Mouse (Mus musculus) erythroblast, adult 5-6 weeks (primary cell): ENCODE data around the gene Olfr1270. TPM values are rescaled to one million over a fixed set of nuclear protein-coding genes. Genes with fewer than 3 reads are reported as not detected.
"Not testable (repeated sequence)": the region's sequence is repeated elsewhere in the genome, so short reads cannot be mapped to it uniquely, and the experiment has no call there.

Experiments
- ATAC-seq: replicated peaks from 2 replicates; pipeline ENCODE4 v1.8.0; 2016; ENCODE audit warnings: moderate number of reproducible peaks, mild to moderate bottlenecking, moderate TSS enrichment, inconsistent platforms; ENCODE audit not compliant: poor library complexity, low FRiP score, severe bottlenecking
- total RNA-seq, 2 experiments: library from RNA; stranded (forward) in 1 of 2; stranded (reverse) in 1 of 2; fragments of 150-400 nt in 1 of 2; fragments of 200-764, 138-1000 nt in 1 of 2; gene quantifications; 2 replicates each; pipeline versions ENCODE4 v1.2.3 to v1.2.4; 2015 to 2017; ENCODE audit warnings: low replicate concordance in 2 of 2

Gene Olfr1270
- not detected in 2 replicates for total RNA-seq (2015; ENCODE audit: low replicate concordance)
- total RNA-seq (2017; ENCODE audit: low replicate concordance), result not detected in 2 replicates

DNA sequence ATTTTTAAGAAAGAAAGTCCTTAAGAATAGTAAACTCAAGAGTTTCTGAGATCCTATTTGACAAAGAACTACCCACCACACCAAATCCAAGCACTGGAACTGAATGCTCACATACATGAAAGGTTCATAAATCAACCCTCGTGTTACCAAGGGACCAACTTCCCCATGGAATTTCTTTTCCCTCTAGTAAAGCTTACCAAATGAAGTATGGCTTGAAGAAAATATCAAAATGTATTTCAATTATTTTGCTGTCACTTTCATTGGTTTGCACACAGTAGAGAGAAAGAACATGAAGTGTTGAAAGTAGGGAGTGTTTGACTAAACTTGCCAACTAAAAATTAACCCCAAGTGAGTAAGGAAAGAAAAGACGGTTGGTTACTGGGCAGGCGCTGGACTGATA, at the start of gene Olfr1270:
Gene Olfr1270, minus strand, starts transcription at position 101 of the 400 bp plus-strand sequence.
- no peak for ATAC-seq

GRCm38 (mm10) chr2:90199606-90200005, 46.7 kb upstream of the Olfr1270 start:
- not testable (repeated sequence) for ATAC-seq

DNA sequence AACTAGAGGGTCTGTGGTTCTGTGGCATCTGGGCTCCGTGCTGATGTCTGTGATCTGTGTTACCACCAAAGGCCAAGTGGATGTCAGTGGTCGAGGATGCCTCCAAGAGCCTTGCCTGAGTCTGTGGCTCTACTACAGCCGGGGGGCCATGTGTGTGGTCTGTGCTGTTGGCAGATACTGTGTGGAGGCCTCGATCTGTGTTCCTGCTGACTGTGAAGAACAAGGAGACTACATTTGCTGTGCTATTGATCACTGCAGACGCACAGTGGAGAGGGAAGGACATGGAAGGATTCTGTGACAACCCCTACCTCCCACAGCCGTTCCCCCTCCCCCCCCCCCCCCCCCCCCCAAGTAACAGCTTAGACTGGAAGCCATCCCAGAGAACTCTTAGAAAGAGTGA, 42.4 kb upstream of the Olfr1270 start:
- ATAC-seq, result not testable (repeated sequence)

- ATAC-seq, result peak; percentile 88
These were observed 41.9 kb upstream of the Olfr1270 start for GRCm38 (mm10) chr2:90194750-90195149.

- ATAC-seq, result peak; percentile 81
These were observed 34.2 kb upstream of the Olfr1270 start for GRCm38 (mm10) chr2:90187082-90187481.

- ATAC-seq, result not testable (repeated sequence)
These were observed 33.2 kb upstream of the Olfr1270 start for GRCm38 (mm10) chr2:90186082-90186481.

DNA sequence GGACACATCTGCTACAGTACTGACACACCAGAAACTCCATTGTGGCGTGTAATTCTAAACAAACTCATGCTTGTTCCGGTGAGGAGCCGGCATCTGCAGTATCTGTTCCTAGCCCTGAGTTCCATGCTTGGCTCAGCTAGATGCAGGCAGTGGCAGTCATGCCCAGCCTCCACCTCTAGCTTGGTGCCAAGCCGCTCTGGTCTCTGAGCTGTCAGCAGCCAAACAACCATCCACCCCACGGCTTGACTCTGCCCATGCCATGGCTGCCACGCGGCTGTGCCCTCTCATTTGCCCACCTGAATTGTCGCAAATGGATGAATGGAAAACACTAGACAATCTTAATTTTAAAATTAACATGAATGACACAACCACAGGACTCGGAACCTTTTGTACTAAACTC, 1.0 kb upstream of the Olfr1270 start:
- ATAC-seq, result no peak

- no peak for ATAC-seq
These were observed 10.7 kb downstream of the Olfr1270 start, which contains the start of gene Olfr32 for GRCm38 (mm10) chr2:90142196-90142595. Gene Olfr32, minus strand, starts transcription at chr2:90142296.

GRCm38 (mm10) chr2:90121312-90121711, 31.6 kb downstream of the Olfr1270 start, which contains the start of gene Olfr1269:
Gene Olfr1269, minus strand, starts transcription at chr2:90121412.
- ATAC-seq, result no peak

Other genes with a start within 250 kb of the Olfr1270 start
- gene Olfr1258, start 225.8 kb downstream of the Olfr1270 start, total RNA-seq (2015; ENCODE audit: low replicate concordance), result not detected in 2 replicates
- gene Olfr1258, start 225.8 kb downstream of the Olfr1270 start, total RNA-seq (2017; ENCODE audit: low replicate concordance), result not detected in 2 replicates
- gene Olfr1259, start 204.4 kb downstream of the Olfr1270 start, total RNA-seq (2015; ENCODE audit: low replicate concordance), result not detected in 2 replicates
- 0.56 TPM in 1 of 2 replicates, not detected in the other for gene Olfr1259, start 204.4 kb downstream of the Olfr1270 start, total RNA-seq (2017; ENCODE audit: low replicate concordance)
- gene Olfr1260, start 178.8 kb downstream of the Olfr1270 start, total RNA-seq (2015; ENCODE audit: low replicate concordance), result not detected in 2 replicates
- not detected in 2 replicates for gene Olfr1260, start 178.8 kb downstream of the Olfr1270 start, total RNA-seq (2017; ENCODE audit: low replicate concordance)
- not detected in 2 replicates for gene Olfr1261, start 161.9 kb downstream of the Olfr1270 start, total RNA-seq (2015; ENCODE audit: low replicate concordance)
- 0.28 TPM in 1 of 2 replicates, not detected in the other for gene Olfr1261, start 161.9 kb downstream of the Olfr1270 start, total RNA-seq (2017; ENCODE audit: low replicate concordance)
- gene Olfr1262, start 152.9 kb downstream of the Olfr1270 start, total RNA-seq (2015; ENCODE audit: low replicate concordance), result not detected in 2 replicates
- not detected in 2 replicates for gene Olfr1262, start 152.9 kb downstream of the Olfr1270 start, total RNA-seq (2017; ENCODE audit: low replicate concordance)
- not detected in 2 replicates for gene Olfr1263, start 141.0 kb downstream of the Olfr1270 start, total RNA-seq (2015; ENCODE audit: low replicate concordance)
- not detected in 2 replicates for gene Olfr1263, start 141.0 kb downstream of the Olfr1270 start, total RNA-seq (2017; ENCODE audit: low replicate concordance)
- not detected in 2 replicates for gene Olfr1264, start 127.5 kb downstream of the Olfr1270 start, total RNA-seq (2015; ENCODE audit: low replicate concordance)
- not detected in 2 replicates for gene Olfr1264, start 127.5 kb downstream of the Olfr1270 start, total RNA-seq (2017; ENCODE audit: low replicate concordance)
- gene Olfr1265, start 117.8 kb downstream of the Olfr1270 start, total RNA-seq (2015; ENCODE audit: low replicate concordance), result not detected in 2 replicates
- gene Olfr1265, start 117.8 kb downstream of the Olfr1270 start, total RNA-seq (2017; ENCODE audit: low replicate concordance), result not detected in 2 replicates
- not detected in 2 replicates for gene Olfr140, start 89.5 kb downstream of the Olfr1270 start, total RNA-seq (2015; ENCODE audit: low replicate concordance)
- not detected in 2 replicates for gene Olfr140, start 89.5 kb downstream of the Olfr1270 start, total RNA-seq (2017; ENCODE audit: low replicate concordance)
- gene Olfr1269, start 31.7 kb downstream of the Olfr1270 start, total RNA-seq (2015; ENCODE audit: low replicate concordance), result not detected in 2 replicates
- gene Olfr1269, start 31.7 kb downstream of the Olfr1270 start, total RNA-seq (2017; ENCODE audit: low replicate concordance), result not detected in 2 replicates
- gene Olfr32, start 10.8 kb downstream of the Olfr1270 start, total RNA-seq (2015; ENCODE audit: low replicate concordance), result not detected in 2 replicates
- gene Olfr32, start 10.8 kb downstream of the Olfr1270 start, total RNA-seq (2017; ENCODE audit: low replicate concordance), result not detected in 2 replicates
- 1.3 TPM in 1 of 2 replicates, not detected in the other for gene Olfr1506, start 71.4 kb upstream of the Olfr1270 start, total RNA-seq (2015; ENCODE audit: low replicate concordance)
- gene Olfr1506, start 71.4 kb upstream of the Olfr1270 start, total RNA-seq (2017; ENCODE audit: low replicate concordance), result 0.85 and 5.7 TPM in 2 replicates
- not detected in 2 replicates for gene Olfr142, start 104.5 kb upstream of the Olfr1270 start, total RNA-seq (2015; ENCODE audit: low replicate concordance)
- not detected in 2 replicates for gene Olfr142, start 104.5 kb upstream of the Olfr1270 start, total RNA-seq (2017; ENCODE audit: low replicate concordance)
- gene Olfr1271, start 117.9 kb upstream of the Olfr1270 start, total RNA-seq (2015; ENCODE audit: low replicate concordance), result not detected in 2 replicates
- gene Olfr1271, start 117.9 kb upstream of the Olfr1270 start, total RNA-seq (2017; ENCODE audit: low replicate concordance), result not detected in 2 replicates
- gene Olfr1272, start 139.8 kb upstream of the Olfr1270 start, total RNA-seq (2015; ENCODE audit: low replicate concordance), result not detected in 2 replicates
- gene Olfr1272, start 139.8 kb upstream of the Olfr1270 start, total RNA-seq (2017; ENCODE audit: low replicate concordance), result not detected in 2 replicates
- gene Gm13769, start 169.1 kb upstream of the Olfr1270 start, total RNA-seq (2015; ENCODE audit: low replicate concordance), result not detected in 2 replicates
- gene Gm13769, start 169.1 kb upstream of the Olfr1270 start, total RNA-seq (2017; ENCODE audit: low replicate concordance), result not detected in 2 replicates
- not detected in 2 replicates for gene Olfr1274-ps, start 245.6 kb upstream of the Olfr1270 start, total RNA-seq (2015; ENCODE audit: low replicate concordance)
- not detected in 2 replicates for gene Olfr1274-ps, start 245.6 kb upstream of the Olfr1270 start, total RNA-seq (2017; ENCODE audit: low replicate concordance)